In genomic region chr14:35127616-35128015, GRCm38 (mm10) we compare ENCODE assay signal across 23 mouse cellular contexts.
DNase-seq lines count a peak whose midpoint lies in the region; ATAC-seq and TF ChIP-seq lines count a peak whose summit lies in the region.
"Had no signal": no experiment of that assay in that cellular context is flagged by ENCODE, and none has a peak within 500 bp of the region (broad histone marks: within the 10 kb centered on the region; RNA-seq: fewer than 3 reads in every experiment).

No protein-coding gene starts in this region.

- H3K36me3 ChIP-seq in midbrain, postnatal 0 days (ENCODE audit: insufficient read depth, low read length): no peaks in the 10 kb centered on the region
- no peaks in the 10 kb centered on the region for H3K36me3 ChIP-seq in midbrain, embryonic 15.5 days (replicated peaks)
- H3K36me3 ChIP-seq: embryonic facial prominence, embryonic 12.5 days; embryonic facial prominence, embryonic 15.5 days; forebrain, embryonic 10.5 days; forebrain, embryonic 12.5 days had no signal

- WGBS in midbrain, postnatal 0 days: 83% methylated on average over 8 of the region's 8 CpGs
- 90% methylated on average over 8 of the region's 8 CpGs for WGBS in midbrain, embryonic 15.5 days

- no peaks in the 10 kb centered on the region for H3K27me3 ChIP-seq in midbrain, postnatal 0 days (ENCODE audit: insufficient read depth, low read length)
- H3K27me3 ChIP-seq in midbrain, embryonic 15.5 days (replicated peaks): no peaks in the 10 kb centered on the region
- H3K27me3 ChIP-seq: embryonic facial prominence, embryonic 12.5 days; embryonic facial prominence, embryonic 15.5 days; forebrain, embryonic 12.5 days had no signal

- no peak overlapping the region for H3K27ac ChIP-seq in midbrain, postnatal 0 days (ENCODE audit: low read depth, low read length)
- no peak overlapping the region for H3K27ac ChIP-seq in midbrain, embryonic 15.5 days
- H3K27ac ChIP-seq: embryonic facial prominence, embryonic 12.5 days; embryonic facial prominence, embryonic 15.5 days; forebrain, embryonic 10.5 days; forebrain, embryonic 12.5 days had no signal

- H3K4me1 ChIP-seq in midbrain, postnatal 0 days (ENCODE audit: insufficient read depth, low read length): no peaks in the 10 kb centered on the region
- no peaks in the 10 kb centered on the region for H3K4me1 ChIP-seq in midbrain, embryonic 15.5 days
- H3K4me1 ChIP-seq: embryonic facial prominence, embryonic 12.5 days; embryonic facial prominence, embryonic 15.5 days; forebrain, embryonic 10.5 days; forebrain, embryonic 12.5 days had no signal

- H3K9ac ChIP-seq in midbrain, postnatal 0 days (replicated peaks; ENCODE audit: low read length, poor library complexity, severe bottlenecking): no peak overlapping the region
- H3K9ac ChIP-seq in midbrain, embryonic 15.5 days: no peak overlapping the region
- H3K9ac ChIP-seq: embryonic facial prominence, embryonic 12.5 days; embryonic facial prominence, embryonic 15.5 days; forebrain, embryonic 12.5 days had no signal

- no peak for TF ChIP-seq CTCF in midbrain, postnatal 0 days (IDR thresholded peaks at IDR 0.05)

- no peak overlapping the region for H3K4me3 ChIP-seq in midbrain, postnatal 0 days (ENCODE audit: low read depth, low read length)
- no peak overlapping the region for H3K4me3 ChIP-seq in midbrain, embryonic 15.5 days
- H3K4me3 ChIP-seq: embryonic facial prominence, embryonic 12.5 days; embryonic facial prominence, embryonic 15.5 days; erythroblast, embryonic 14.5 days; forebrain, embryonic 10.5 days; forebrain, embryonic 12.5 days had no signal

- intact Hi-C loops in heart, postnatal 10 days (cut with DNase I): no loop called here
- intact Hi-C loops in left cerebral cortex, postnatal 25 days (cut with DNase I): no loop called here

- H3K4me2 ChIP-seq in midbrain, postnatal 0 days (ENCODE audit: low read depth, low read length, poor library complexity, severe bottlenecking): no peak overlapping the region
- H3K4me2 ChIP-seq in midbrain, embryonic 15.5 days: no peak overlapping the region
- H3K4me2 ChIP-seq: embryonic facial prominence, embryonic 12.5 days; embryonic facial prominence, embryonic 15.5 days; forebrain, embryonic 12.5 days had no signal

- no peak for ATAC-seq in midbrain, postnatal 0 days (ENCODE audit: low FRiP score)
- no peak for ATAC-seq in midbrain, embryonic 15.5 days (replicated peaks)
- ATAC-seq: forebrain, embryonic 14.5 days; forebrain, embryonic 16.5 days had no signal

- no peaks in the 10 kb centered on the region for H3K9me3 ChIP-seq in midbrain, postnatal 0 days (ENCODE audit: low read length)
- H3K9me3 ChIP-seq in midbrain, embryonic 15.5 days: no peaks in the 10 kb centered on the region
- H3K9me3 ChIP-seq: embryonic facial prominence, embryonic 12.5 days; embryonic facial prominence, embryonic 15.5 days; forebrain, embryonic 10.5 days; forebrain, embryonic 12.5 days had no signal

- DNase-seq in heart, adult 11 months: peak; percentile 76
- no peak for DNase-seq in heart, postnatal 10 days
- peak; percentile 31 for DNase-seq in midbrain, postnatal 0 days (ENCODE audit: low spot score)
- DNase-seq in retina, postnatal 1 day: peak; percentile 54
- no peak for DNase-seq in left cerebral cortex, postnatal 25 days (ENCODE audit: low spot score in 2 of 2)
- DNase-seq: adrenal gland, adult 2 months; adrenal gland, postnatal 10 days; adrenal gland, postnatal 25 days; cerebellum, adult 11 months; cerebellum, adult 18-20 months; cerebellum, adult 8-10 months; cerebellum, adult 9-11 months; cerebellum, postnatal 14 days; cerebellum, postnatal 36 days; embryo, embryonic 11 days had no signal

Comparison
In these comparisons a context has a peak if more than half of its experiments do, and no peak if none do; other contexts are left out.
1. DNase-seq: peak in heart, adult 11 months (single experiment), midbrain, postnatal 0 days (single experiment) and retina, postnatal 1 day (single experiment); none in heart, postnatal 10 days (0 of 2) and left cerebral cortex, postnatal 25 days (0 of 2).